Comparison of ENCODE assay signal across 13 mouse cellular contexts in genomic region chr11:49772251-49772650, GRCm38 (mm10). TPM values are rescaled to one million over a fixed set of nuclear protein-coding genes. Genes with fewer than 3 reads are reported as not detected.
DNase-seq lines count a peak whose midpoint lies in the region; ATAC-seq and TF ChIP-seq lines count a peak whose summit lies in the region.
"Had no signal": no experiment of that assay in that cellular context is flagged by ENCODE, and none has a peak within 500 bp of the region (broad histone marks: within the 10 kb centered on the region; RNA-seq: fewer than 3 reads in every experiment).

No protein-coding gene starts in this region.

- peak; percentile 31; the same call in 1 of the 2 replicates for TF ChIP-seq CTCF in lung, postnatal 0 days (IDR thresholded peaks at IDR 0.05)

- no peak for ATAC-seq in lung, postnatal 0 days
- ATAC-seq in megakaryocyte progenitor cell, adult 5-6 weeks (replicated peaks; ENCODE audit: poor library complexity) = peak; percentile 94
- no peak for ATAC-seq in kidney, embryonic 16.5 days (ENCODE audit: low FRiP score, low TSS enrichment)
- ATAC-seq in midbrain, embryonic 14.5 days (ENCODE audit: low FRiP score, low TSS enrichment) = no peak
- ATAC-seq: activated CD4-positive, CD25-positive, alpha-beta regulatory T cell, adult 4 months had no signal

- H3K36me3 ChIP-seq in lung, postnatal 0 days (ENCODE audit: insufficient read depth, low read length) = no peaks in the 10 kb centered on the region
- no peaks in the 10 kb centered on the region for H3K36me3 ChIP-seq in kidney, embryonic 16.5 days (ENCODE audit: insufficient read depth, low read length)
- H3K36me3 ChIP-seq in midbrain, embryonic 14.5 days (ENCODE audit: control insufficient read depth, insufficient read depth, low read length) = no peaks in the 10 kb centered on the region
- H3K36me3 ChIP-seq: hindbrain, embryonic 15.5 days had no signal

- H3K4me2 ChIP-seq in lung, postnatal 0 days (replicated peaks; ENCODE audit: low read depth, low read length) = no peak overlapping the region
- no peak overlapping the region for H3K4me2 ChIP-seq in kidney, embryonic 16.5 days (replicated peaks; ENCODE audit: low read depth, low read length)
- no peak overlapping the region for H3K4me2 ChIP-seq in midbrain, embryonic 14.5 days (ENCODE audit: low read length)
- H3K4me2 ChIP-seq: hindbrain, embryonic 15.5 days had no signal

- no peaks in the 10 kb centered on the region for H3K27me3 ChIP-seq in lung, postnatal 0 days (replicated peaks; ENCODE audit: insufficient read depth, low read length)
- H3K27me3 ChIP-seq in kidney, embryonic 16.5 days (ENCODE audit: insufficient read depth, low read length) = no peaks in the 10 kb centered on the region
- no peaks in the 10 kb centered on the region for H3K27me3 ChIP-seq in midbrain, embryonic 14.5 days (ENCODE audit: control insufficient read depth, insufficient read depth, low read length)
- H3K27me3 ChIP-seq: hindbrain, embryonic 15.5 days had no signal

- TF ChIP-seq EP300 in lung, postnatal 0 days (IDR thresholded peaks at IDR 0.05) = no peak

- H3K27ac ChIP-seq in lung, postnatal 0 days (ENCODE audit: low read length) = no peak overlapping the region
- no peak overlapping the region for H3K27ac ChIP-seq in kidney, embryonic 16.5 days (ENCODE audit: low read length)
- no peak overlapping the region for H3K27ac ChIP-seq in midbrain, embryonic 14.5 days (replicated peaks; ENCODE audit: low read depth, low read length)
- H3K27ac ChIP-seq: hindbrain, embryonic 15.5 days had no signal

- H3K9me3 ChIP-seq in lung, postnatal 0 days (ENCODE audit: low read length) = no peaks in the 10 kb centered on the region
- H3K9me3 ChIP-seq in kidney, embryonic 16.5 days (ENCODE audit: low read length) = no peaks in the 10 kb centered on the region
- H3K9me3 ChIP-seq in midbrain, embryonic 14.5 days (ENCODE audit: control insufficient read depth, low read length) = no peaks in the 10 kb centered on the region
- H3K9me3 ChIP-seq: hindbrain, embryonic 15.5 days had no signal

- DNase-seq in lung, postnatal 0 days (ENCODE audit: low spot score) = peak; percentile 34
- DNase-seq in lung, adult 18-20 months = no peak
- DNase-seq in ZHBTc4 (ENCODE audit: low read depth, low spot score) = peak; percentile 26
- DNase-seq in thymus, postnatal 25 days = peak; percentile 45
- no peak for DNase-seq in left cerebral cortex, adult 8-10 months (ENCODE audit: low spot score in 2 of 2)
- DNase-seq in midbrain, embryonic 14.5 days = no peak
- DNase-seq: cerebellum, adult 8-10 months; kidney, adult 8-10 months; lung, postnatal 36 days had no signal

- H3K4me3 ChIP-seq in lung, postnatal 0 days (ENCODE audit: low read depth, low read length) = no peak overlapping the region
- no peak overlapping the region for H3K4me3 ChIP-seq in kidney, embryonic 16.5 days (ENCODE audit: low read length)
- H3K4me3 ChIP-seq in midbrain, embryonic 14.5 days (replicated peaks; ENCODE audit: low read depth, low read length) = no peak overlapping the region
- H3K4me3 ChIP-seq: hindbrain, embryonic 15.5 days had no signal

- H3K4me1 ChIP-seq in lung, postnatal 0 days (ENCODE audit: insufficient read depth, low read depth, low read length) = no peaks in the 10 kb centered on the region
- 0 out of 2 replicates have a peak, but pooled peaks cover 3% of the 10 kb centered on the region for H3K4me1 ChIP-seq in kidney, embryonic 16.5 days (ENCODE audit: insufficient read depth, low read length)
- no peaks in the 10 kb centered on the region for H3K4me1 ChIP-seq in midbrain, embryonic 14.5 days (ENCODE audit: control insufficient read depth, insufficient read depth, low read length)
- H3K4me1 ChIP-seq: hindbrain, embryonic 15.5 days had no signal

- no peak overlapping the region for H3K9ac ChIP-seq in lung, postnatal 0 days (replicated peaks; ENCODE audit: low read depth)
- no peak overlapping the region for H3K9ac ChIP-seq in kidney, embryonic 16.5 days (replicated peaks; ENCODE audit: low read length)
- no peak overlapping the region for H3K9ac ChIP-seq in midbrain, embryonic 14.5 days (replicated peaks; ENCODE audit: low read length)
- H3K9ac ChIP-seq: hindbrain, embryonic 15.5 days had no signal

- WGBS in lung, postnatal 0 days = 38% methylated on average over 5 of the region's 5 CpGs
- 67% methylated on average over 5 of the region's 5 CpGs for WGBS in kidney, embryonic 16.5 days
- 78% methylated on average over 5 of the region's 5 CpGs for WGBS in midbrain, embryonic 14.5 days

RNA-seq across cellular contexts. Expression of gene Gfpt2, which starts 21.7 kb away (rescaled TPM):
- 3.9 and 4.5 TPM in 2 replicates for polyA plus RNA-seq in lung, postnatal 0 days (2015; fragmentation: Nextera tagmentation; extraction: Ambion mirVana)
- total RNA-seq in megakaryocyte progenitor cell, adult 5-6 weeks (2015) = 0.24 and 0.39 TPM in 2 replicates
- 0.37 TPM in 1 of 2 replicates, not detected in the other for total RNA-seq in megakaryocyte progenitor cell, adult 5-6 weeks (2017)
- total RNA-seq in left cerebral cortex, adult 8-10 months (2022) = 1 to 10 TPM; 6.3 to 9.0 (median 7.9) TPM
- polyA plus RNA-seq in kidney, embryonic 16.5 days (2015; fragmentation: Nextera tagmentation; extraction: Ambion mirVana) = 13.2 and 13.5 TPM in 2 replicates
- polyA plus RNA-seq in midbrain, embryonic 14.5 days (2014; fragmentation: Nextera tagmentation; extraction: Ambion mirVana) = 4.1 and 4.5 TPM in 2 replicates

RNA-seq across cellular contexts. Expression of gene Cnot6, which starts 59.7 kb away (rescaled TPM):
- 36.0 and 40.6 TPM in 2 replicates for polyA plus RNA-seq in lung, postnatal 0 days (2015; fragmentation: Nextera tagmentation; extraction: Ambion mirVana)
- 78.8 and 89.8 TPM in 2 replicates for total RNA-seq in megakaryocyte progenitor cell, adult 5-6 weeks (2015)
- total RNA-seq in megakaryocyte progenitor cell, adult 5-6 weeks (2017) = 52.2 and 59.1 TPM in 2 replicates
- 10 to 100 TPM; 45.5 to 58.3 (median 52.1) TPM for total RNA-seq in left cerebral cortex, adult 8-10 months (2022)
- polyA plus RNA-seq in kidney, embryonic 16.5 days (2015; fragmentation: Nextera tagmentation; extraction: Ambion mirVana) = 53.7 and 65.7 TPM in 2 replicates
- 55.9 and 57.6 TPM in 2 replicates for polyA plus RNA-seq in midbrain, embryonic 14.5 days (2014; fragmentation: Nextera tagmentation; extraction: Ambion mirVana)

Comparison
In these comparisons a context has a peak if more than half of its experiments do, and no peak if none do; other contexts are left out.
1. DNase-seq: peak in lung, postnatal 0 days (single experiment), ZHBTc4 (single experiment) and thymus, postnatal 25 days (single experiment); none in lung, adult 18-20 months (0 of 2), left cerebral cortex, adult 8-10 months (0 of 2) and midbrain, embryonic 14.5 days (single experiment).